25 mouse cellular contexts compared by ENCODE assay signal in genomic region chr4:127215799-127216198, GRCm38 (mm10). TPM values are rescaled to one million over a fixed set of nuclear protein-coding genes. Genes with fewer than 3 reads are reported as not detected.
DNase-seq lines count a peak whose midpoint lies in the region; ATAC-seq lines count a peak whose summit lies in the region.
"Had no signal": no experiment of that assay in that cellular context is flagged by ENCODE, and none has a peak within 500 bp of the region (broad histone marks: within the 10 kb centered on the region; RNA-seq: fewer than 3 reads in every experiment).

No protein-coding gene starts in this region.

- WGBS in heart, embryonic 15.5 days = 16% methylated on average over 5 of the region's 9 CpGs
- WGBS in midbrain, embryonic 12.5 days = 56% methylated on average over 4 of the region's 9 CpGs
- WGBS in midbrain, embryonic 10.5 days = 73% methylated on average over 6 of the region's 9 CpGs

- peaks cover 33% of the 10 kb centered on the region for H3K27me3 ChIP-seq in heart, embryonic 15.5 days
- peaks cover 30% of the 10 kb centered on the region for H3K27me3 ChIP-seq in midbrain, embryonic 12.5 days
- H3K27me3 ChIP-seq in midbrain, embryonic 10.5 days (ENCODE audit: low read depth, poor library complexity, severe bottlenecking) = peaks cover 34% of the 10 kb centered on the region

- peak overlapping the region; percentile 13; the same call in 1 of the 2 replicates for H3K4me2 ChIP-seq in heart, embryonic 15.5 days
- no peak overlapping the region for H3K4me2 ChIP-seq in midbrain, embryonic 12.5 days (replicated peaks)
- H3K4me2 ChIP-seq: hindbrain, embryonic 13.5 days; liver, embryonic 15.5 days; lung, embryonic 14.5 days; midbrain, embryonic 11.5 days; neural tube, embryonic 12.5 days had no signal

- DNase-seq in cerebellum, adult 9-11 months = peak; percentile 66
- DNase-seq in cerebellum, postnatal 4 days (ENCODE audit: low spot score in 2 of 2) = no peak
- DNase-seq in heart, adult 8-10 months (ENCODE audit: low spot score) = no peak
- no peak for DNase-seq in midbrain, embryonic 10.5 days (ENCODE audit: low spot score)
- DNase-seq in kidney, postnatal 14 days = no peak
- DNase-seq: adrenal gland, adult 2 months; gastrocnemius, postnatal 10 days; layer of hippocampus, postnatal 36 days; liver; lung, embryonic 14.5 days; lung, postnatal 14 days; thymus, adult 2 months; thymus, postnatal 36 days had no signal

- no peak overlapping the region for H3K4me3 ChIP-seq in heart, embryonic 15.5 days
- no peak overlapping the region for H3K4me3 ChIP-seq in midbrain, embryonic 12.5 days
- no peak overlapping the region for H3K4me3 ChIP-seq in midbrain, embryonic 10.5 days
- H3K4me3 ChIP-seq: erythroblast, embryonic 14.5 days; hindbrain, embryonic 13.5 days; liver, embryonic 15.5 days; myocyte; neural tube, embryonic 12.5 days had no signal

- peaks cover 6% of the 10 kb centered on the region; the same call in 1 of the 2 replicates for H3K4me1 ChIP-seq in heart, embryonic 15.5 days (replicated peaks)
- H3K4me1 ChIP-seq in midbrain, embryonic 12.5 days = peaks cover 20% of the 10 kb centered on the region
- H3K4me1 ChIP-seq in midbrain, embryonic 10.5 days = peaks cover 10% of the 10 kb centered on the region
- H3K4me1 ChIP-seq: liver, embryonic 15.5 days had no signal

- ATAC-seq in heart, embryonic 15.5 days (replicated peaks; ENCODE audit: insufficient number of reproducible peaks, insufficient read depth, low FRiP score, low read depth) = peak; percentile 78
- no peak for ATAC-seq in midbrain, embryonic 12.5 days (ENCODE audit: low FRiP score, low read depth)
- ATAC-seq: forebrain, embryonic 16.5 days; intestine, embryonic 16.5 days had no signal

- no peaks in the 10 kb centered on the region for H3K9me3 ChIP-seq in heart, embryonic 15.5 days (replicated peaks)
- H3K9me3 ChIP-seq in midbrain, embryonic 12.5 days = no peaks in the 10 kb centered on the region
- no peaks in the 10 kb centered on the region for H3K9me3 ChIP-seq in midbrain, embryonic 10.5 days (replicated peaks)
- H3K9me3 ChIP-seq: liver, embryonic 15.5 days; neural tube, embryonic 12.5 days had no signal

- H3K36me3 ChIP-seq in heart, embryonic 15.5 days = no peaks in the 10 kb centered on the region
- H3K36me3 ChIP-seq in midbrain, embryonic 12.5 days = peaks cover 5% of the 10 kb centered on the region; the same call in 1 of the 2 replicates
- H3K36me3 ChIP-seq in midbrain, embryonic 10.5 days = no peaks in the 10 kb centered on the region
- H3K36me3 ChIP-seq: liver, embryonic 15.5 days; neural tube, embryonic 12.5 days had no signal

- H3K9ac ChIP-seq in heart, embryonic 15.5 days = no peak overlapping the region
- H3K9ac ChIP-seq in midbrain, embryonic 12.5 days (replicated peaks) = 0 out of 2 replicates have a peak overlapping the region, but pooled peaks have one; percentile 1
- H3K9ac ChIP-seq: hindbrain, embryonic 13.5 days; liver, embryonic 15.5 days; lung, embryonic 14.5 days; neural tube, embryonic 12.5 days had no signal

- no peak overlapping the region for H3K27ac ChIP-seq in heart, embryonic 15.5 days
- no peak overlapping the region for H3K27ac ChIP-seq in midbrain, embryonic 12.5 days (replicated peaks)
- H3K27ac ChIP-seq in midbrain, embryonic 10.5 days (replicated peaks) = no peak overlapping the region
- H3K27ac ChIP-seq: hindbrain, embryonic 13.5 days; kidney, postnatal 0 days; liver, embryonic 15.5 days; neural tube, embryonic 12.5 days had no signal

RNA-seq across cellular contexts. Expression of gene Smim12, which starts 27.8 kb away (rescaled TPM):
- 52.0 and 60.7 TPM in 2 replicates for polyA plus RNA-seq in heart, embryonic 15.5 days (2015; fragmentation: Nextera tagmentation; extraction: Ambion mirVana)
- total RNA-seq in heart, adult 8-10 months (2022) = 10 to 100 TPM; 55.6 to 65.7 (median 60.7) TPM
- 41.7 and 50.3 TPM in 2 replicates for polyA plus RNA-seq in midbrain, embryonic 12.5 days (2016; fragmentation: Nextera tagmentation; extraction: Ambion mirVana)
- polyA plus RNA-seq in midbrain, embryonic 10.5 days (2016; fragmentation: Nextera tagmentation; extraction: Ambion mirVana) = 69.3 and 75.2 TPM in 2 replicates

RNA-seq across cellular contexts. Expression of gene Dlgap3, which starts 46.8 kb away (rescaled TPM):
- polyA plus RNA-seq in heart, embryonic 15.5 days (2015; fragmentation: Nextera tagmentation; extraction: Ambion mirVana) = 0.40 and 0.84 TPM in 2 replicates
- total RNA-seq in heart, adult 8-10 months (2022) = under 1 TPM; 0.06 to 0.98 (median 0.25) TPM
- polyA plus RNA-seq in midbrain, embryonic 12.5 days (2016; fragmentation: Nextera tagmentation; extraction: Ambion mirVana) = 8.2 and 8.3 TPM in 2 replicates
- 1.9 and 2.8 TPM in 2 replicates for polyA plus RNA-seq in midbrain, embryonic 10.5 days (2016; fragmentation: Nextera tagmentation; extraction: Ambion mirVana)
- total RNA-seq: MEL had no signal
- polyA plus RNA-seq: erythroblast, embryonic 14.5 days; myocyte had no signal
